ENCODE assay signal across 8 mouse cellular contexts in genomic region chr5:140197705-140198104, GRCm38 (mm10).
DNase-seq lines count a peak whose midpoint lies in the region; ATAC-seq and TF ChIP-seq lines count a peak whose summit lies in the region.

No protein-coding gene starts in this region.

- no peak overlapping the region for H3K9ac ChIP-seq in midbrain, embryonic 13.5 days (replicated peaks)
- no peak overlapping the region for H3K9ac ChIP-seq in kidney, embryonic 16.5 days (replicated peaks; ENCODE audit: low read length)
- no peak overlapping the region for H3K9ac ChIP-seq in liver, embryonic 11.5 days (ENCODE audit: low read depth, low read length)

- H3K27ac ChIP-seq in midbrain, embryonic 10.5 days (replicated peaks): no peak overlapping the region
- H3K27ac ChIP-seq in midbrain, embryonic 13.5 days: no peak overlapping the region
- H3K27ac ChIP-seq in cerebellum, adult 2 months (ENCODE audit: insufficient read depth, low read length): no peak overlapping the region
- no peak overlapping the region for H3K27ac ChIP-seq in kidney, embryonic 16.5 days (ENCODE audit: low read length)
- no peak overlapping the region for H3K27ac ChIP-seq in liver, embryonic 11.5 days (ENCODE audit: low read depth, low read length)

- TF ChIP-seq CTCF in cerebellum, adult 2 months (IDR thresholded peaks at IDR 0.05; ENCODE audit: borderline replicate concordance, insufficient read depth, low read depth, low read length): peak; percentile 68

- no peaks in the 10 kb centered on the region for H3K27me3 ChIP-seq in midbrain, embryonic 10.5 days (ENCODE audit: low read depth, poor library complexity, severe bottlenecking)
- no peaks in the 10 kb centered on the region for H3K27me3 ChIP-seq in midbrain, embryonic 13.5 days
- H3K27me3 ChIP-seq in cerebellum, adult 2 months (ENCODE audit: control insufficient read depth, insufficient read depth, low read length): no peaks in the 10 kb centered on the region
- no peaks in the 10 kb centered on the region for H3K27me3 ChIP-seq in kidney, embryonic 16.5 days (ENCODE audit: insufficient read depth, low read length)
- H3K27me3 ChIP-seq in liver, embryonic 11.5 days (replicated peaks; ENCODE audit: control insufficient read depth, insufficient read depth, low read length): no peaks in the 10 kb centered on the region

- H3K36me3 ChIP-seq in midbrain, embryonic 10.5 days: peaks cover 11% of the 10 kb centered on the region
- no peaks in the 10 kb centered on the region for H3K36me3 ChIP-seq in midbrain, embryonic 13.5 days
- peaks cover 11% of the 10 kb centered on the region; the same call in 1 of the 2 replicates for H3K36me3 ChIP-seq in kidney, embryonic 16.5 days (ENCODE audit: insufficient read depth, low read length)
- peaks cover 5% of the 10 kb centered on the region; the same call in 1 of the 2 replicates for H3K36me3 ChIP-seq in liver, embryonic 11.5 days (ENCODE audit: control insufficient read depth, insufficient read depth, low read length)

- no peak for TF ChIP-seq POLR2A in cerebellum, adult 2 months (IDR thresholded peaks at IDR 0.05; ENCODE audit: borderline replicate concordance, insufficient read depth, low read length)

- 34% methylated on average over 4 of the region's 4 CpGs for WGBS in midbrain, embryonic 10.5 days
- 31% methylated on average over 4 of the region's 4 CpGs for WGBS in midbrain, embryonic 13.5 days
- WGBS in cerebellum, adult 2 months: 31% methylated on average over 4 of the region's 4 CpGs
- WGBS in kidney, embryonic 16.5 days: 19% methylated on average over 4 of the region's 4 CpGs
- 27% methylated on average over 4 of the region's 4 CpGs for WGBS in liver, embryonic 11.5 days

- no peak overlapping the region for H3K4me3 ChIP-seq in midbrain, embryonic 10.5 days
- no peak overlapping the region for H3K4me3 ChIP-seq in midbrain, embryonic 13.5 days (replicated peaks)
- no peak overlapping the region for H3K4me3 ChIP-seq in cerebellum, adult 2 months (replicated peaks; ENCODE audit: insufficient read depth, low read depth, low read length)
- H3K4me3 ChIP-seq in kidney, embryonic 16.5 days (ENCODE audit: low read length): no peak overlapping the region
- H3K4me3 ChIP-seq in liver, embryonic 11.5 days (ENCODE audit: low read depth, low read length): no peak overlapping the region

- no peak for ATAC-seq in midbrain, embryonic 13.5 days
- ATAC-seq in kidney, embryonic 16.5 days (ENCODE audit: low FRiP score, low TSS enrichment): peak; percentile 50
- no peak for ATAC-seq in liver, embryonic 11.5 days (replicated peaks; ENCODE audit: low FRiP score)

- peaks cover 19% of the 10 kb centered on the region for H3K4me1 ChIP-seq in midbrain, embryonic 10.5 days
- H3K4me1 ChIP-seq in midbrain, embryonic 13.5 days (replicated peaks): peaks cover 20% of the 10 kb centered on the region
- no peaks in the 10 kb centered on the region for H3K4me1 ChIP-seq in cerebellum, adult 2 months (ENCODE audit: control insufficient read depth, insufficient read depth, low read length)
- H3K4me1 ChIP-seq in kidney, embryonic 16.5 days (ENCODE audit: insufficient read depth, low read length): peaks cover 10% of the 10 kb centered on the region
- H3K4me1 ChIP-seq in liver, embryonic 11.5 days (replicated peaks; ENCODE audit: control insufficient read depth, insufficient read depth, low read length): peaks cover 3% of the 10 kb centered on the region; the same call in 1 of the 2 replicates

- H3K9me3 ChIP-seq in midbrain, embryonic 10.5 days (replicated peaks): no peaks in the 10 kb centered on the region
- no peaks in the 10 kb centered on the region for H3K9me3 ChIP-seq in midbrain, embryonic 13.5 days
- no peaks in the 10 kb centered on the region for H3K9me3 ChIP-seq in kidney, embryonic 16.5 days (ENCODE audit: low read length)
- no peaks in the 10 kb centered on the region for H3K9me3 ChIP-seq in liver, embryonic 11.5 days (ENCODE audit: control insufficient read depth, low read length)

- peak; percentile 56 for DNase-seq in midbrain, embryonic 10.5 days (ENCODE audit: low spot score)
- peak; percentile 55 to 70 for DNase-seq in cerebellum, adult 2 months
- DNase-seq in gastrocnemius, adult 8-10 months (ENCODE audit: low spot score in 2 of 2): peak; percentile 38 to 47
- peak; percentile 53 for DNase-seq in liver, embryonic 11.5 days (ENCODE audit: low spot score)
- DNase-seq in retina, embryonic 14.5 days (ENCODE audit: low spot score): peak; percentile 87
- peak; percentile 82 to 87 for DNase-seq in thymus, postnatal 36 days

- no peak overlapping the region for H3K4me2 ChIP-seq in midbrain, embryonic 13.5 days (replicated peaks)
- no peak overlapping the region for H3K4me2 ChIP-seq in kidney, embryonic 16.5 days (replicated peaks; ENCODE audit: low read depth, low read length)
- H3K4me2 ChIP-seq in liver, embryonic 11.5 days: no peak overlapping the region
